Mouse (Mus musculus) hindbrain, postnatal 0 days (tissue): ENCODE data around the gene Ezh1. TPM values are rescaled to one million over a fixed set of nuclear protein-coding genes. Genes with fewer than 3 reads are reported as not detected.

Experiments used
- ATAC-seq: fragments of 200-750 bp; cut with Nextera tagmentation; 2 replicates; pipeline ENCODE4 v1.8.0; 2017; ENCODE audit warnings: mild to moderate bottlenecking, moderate TSS enrichment, moderate library complexity
- DNase-seq: peaks from one replicate; pipeline ENCODE4 v3.0.0-alpha.2; 2015; ENCODE audit warnings: low spot score
- H3K27ac ChIP-seq: fragments of 300-500 bp; sonication (generic); 2 replicates; pipeline ENCODE4 v1.5.1; 2014; ENCODE audit warnings: mild to moderate bottlenecking
- H3K27me3 ChIP-seq: fragments of 300-500 bp; sonication (generic); 2 replicates; pipeline ENCODE4 v1.6.1; 2014; ENCODE audit warnings: low read length, mixed read lengths; ENCODE audit not compliant: insufficient read depth
- H3K36me3 ChIP-seq: fragments of 300-500 bp; sonication (generic); 2 replicates; pipeline ENCODE4 v1.6.1; 2014; ENCODE audit warnings: low read length, mixed read lengths; ENCODE audit not compliant: insufficient read depth
- H3K4me1 ChIP-seq: fragments of 300-500 bp; sonication (generic); 2 replicates; pipeline ENCODE4 v1.6.1; 2014; ENCODE audit warnings: antibody characterized with exemption, low read length, mixed read lengths; ENCODE audit not compliant: insufficient read depth
- H3K4me2 ChIP-seq: fragments of 300-500 bp; sonication (generic); 2 replicates; pipeline ENCODE4 v1.6.1; 2014; ENCODE audit warnings: low read depth, mild to moderate bottlenecking, low read length, moderate library complexity, mixed read lengths
- H3K4me3 ChIP-seq: fragments of 300-500 bp; sonication (generic); 2 replicates; pipeline ENCODE4 v1.5.1; 2014; ENCODE audit warnings: low read length
- H3K9ac ChIP-seq: fragments of 300-500 bp; sonication (generic); replicated peaks from 2 replicates; pipeline ENCODE4 v1.6.1; 2014; ENCODE audit warnings: mild to moderate bottlenecking, low read length, moderate library complexity, mixed read lengths
- H3K9me3 ChIP-seq: fragments of 300-500 bp; sonication (generic); 2 replicates; pipeline ENCODE4 v1.6.1; 2016; ENCODE audit warnings: low read length, mixed read lengths
- CTCF ChIP-seq: IDR thresholded peaks from 2 replicates; pipeline ENCODE4 v1.5.1; 2016; ENCODE audit warnings: antibody characterized with exemption, control low read depth, low read depth
- WGBS: fragments of 180-500 bp; shearing (Covaris S2); extraction: QIAGEN DNeasy Blood & Tissue Kit; methylation state at CpG from one replicate; pipeline ENCODE4 v1.1.7; 2014; 5-methylcytosine and 5-hydroxymethylcytosine counted together
- polyA plus RNA-seq: library from polyadenylated mRNA; unstranded; fragments of >200 nt; fragmentation: Nextera tagmentation; extraction: Ambion mirVana; gene quantifications from 2 replicates; pipeline ENCODE4 v1.2.1, GENCODE M21; 2015
- total RNA-seq: library from RNA; depleted of rRNA; stranded (reverse); fragments of >200 nt; gene quantifications from 2 replicates; pipeline ENCODE4 v1.2.3, GENCODE M21; 2014

Gene Ezh1
- total and polyA plus RNA-seq, 2 experiments from 2014 or later: 22.2 to 26.7 TPM

GRCm38 (mm10) chr11:101180261-101180660 is 46.0 kb downstream of the Ezh1 start:
- DNase-seq: no peak
- TF ChIP-seq CTCF: no peak
- no peaks in the 10 kb centered on the region for H3K27me3 ChIP-seq
- H3K4me2 ChIP-seq: no peak overlapping the region
- H3K9ac ChIP-seq: no peak overlapping the region
- no peak overlapping the region for H3K4me3 ChIP-seq
- H3K27ac ChIP-seq: no peak overlapping the region
- 75% methylated on average over 17 of the region's 17 CpGs for WGBS
- no peak for ATAC-seq
- no peaks in the 10 kb centered on the region; the same call in 1 of the 2 replicates for H3K4me1 ChIP-seq
- H3K36me3 ChIP-seq: peaks cover 22% of the 10 kb centered on the region
- H3K9me3 ChIP-seq: no peaks in the 10 kb centered on the region

GRCm38 (mm10) chr11:101179306-101179705 is 47.0 kb downstream of the Ezh1 start:
- no peaks in the 10 kb centered on the region for H3K27me3 ChIP-seq
- TF ChIP-seq CTCF: no peak
- 77% methylated on average over 15 of the region's 15 CpGs for WGBS
- no peak overlapping the region for H3K4me3 ChIP-seq
- peaks cover 2% of the 10 kb centered on the region for H3K4me1 ChIP-seq
- no peak overlapping the region for H3K9ac ChIP-seq
- H3K27ac ChIP-seq: no peak overlapping the region
- peak overlapping the region; percentile 60; the same call in 1 of the 2 replicates for H3K4me2 ChIP-seq
- no peaks in the 10 kb centered on the region for H3K9me3 ChIP-seq
- no peak for ATAC-seq
- peaks cover 13% of the 10 kb centered on the region; the same call in 1 of the 2 replicates for H3K36me3 ChIP-seq
- no peak for DNase-seq

GRCm38 (mm10) chr11:101178061-101179058 is 47.9 kb downstream of the Ezh1 start:
- H3K9me3 ChIP-seq: no peaks in the 10 kb centered on the region
- no peak overlapping the region for H3K27ac ChIP-seq
- no peaks in the 10 kb centered on the region for H3K27me3 ChIP-seq
- 58% methylated on average over 36 of the region's 36 CpGs for WGBS
- no peak for ATAC-seq
- peak overlapping the region; percentile 60 for H3K4me2 ChIP-seq
- H3K9ac ChIP-seq: no peak overlapping the region
- TF ChIP-seq CTCF: no peak
- DNase-seq: no peak
- H3K4me1 ChIP-seq: peaks cover 12% of the 10 kb centered on the region
- peaks cover 3% of the 10 kb centered on the region; the same call in 1 of the 2 replicates for H3K36me3 ChIP-seq
- peak overlapping the region; percentile 50 for H3K4me3 ChIP-seq

- ATAC-seq (peak; percentile 33; the same call in 1 of the 2 replicates), DNase-seq (peak; percentile 88)
- Histone ChIP-seq H3K4me3 (peak overlapping the region; percentile 50), H3K4me1 (peaks cover 18% of the 10 kb centered on the region), H3K9me3 (no peaks in the 10 kb centered on the region), H3K9ac (peak overlapping the region; percentile 63), H3K4me2 (peak overlapping the region; percentile 60), H3K27ac (peak overlapping the region; percentile 85), H3K27me3 (no peaks in the 10 kb centered on the region), H3K36me3 (no peaks in the 10 kb centered on the region)
- TF ChIP-seq CTCF: peak; percentile 71
- 24% methylated on average over 22 of the region's 22 CpGs for WGBS
Observed at GRCm38 (mm10) chr11:101176933-101177773, 49.1 kb downstream of the Ezh1 start.

- no peaks in the 10 kb centered on the region for H3K27me3 ChIP-seq
- WGBS: under 1% methylated on average over 25 of the region's 25 CpGs
Observed at GRCm38 (mm10) chr11:101176117-101176691, 50.1 kb downstream of the Ezh1 start.

GRCm38 (mm10) chr11:101175636-101176116 is 50.6 kb downstream of the Ezh1 start:
- ATAC-seq (no peak), DNase-seq (peak; percentile 83)
- Histone ChIP-seq H3K27me3 (no peaks in the 10 kb centered on the region), H3K27ac (peak overlapping the region; percentile 85; the same call in 1 of the 2 replicates), H3K9ac (no peak overlapping the region; the same call in 1 of the 2 replicates), H3K4me1 (peaks cover 18% of the 10 kb centered on the region), H3K9me3 (no peaks in the 10 kb centered on the region), H3K4me2 (peak overlapping the region; percentile 60), H3K36me3 (no peaks in the 10 kb centered on the region), H3K4me3 (peak overlapping the region; percentile 50)
- no peak for TF ChIP-seq CTCF
- 9% methylated on average over 11 of the region's 11 CpGs for WGBS

More at GRCm38 (mm10) chr11:101176117-101176691, 50.1 kb downstream of the Ezh1 start:
- DNase-seq: peak; percentile 66
- peak overlapping the region; percentile 63 for H3K9ac ChIP-seq
- H3K27ac ChIP-seq: peak overlapping the region; percentile 85
- peak overlapping the region; percentile 60 for H3K4me2 ChIP-seq
- H3K36me3 ChIP-seq: no peaks in the 10 kb centered on the region
- peaks cover 18% of the 10 kb centered on the region for H3K4me1 ChIP-seq
- no peak for ATAC-seq
- H3K4me3 ChIP-seq: peak overlapping the region; percentile 50
- H3K9me3 ChIP-seq: no peaks in the 10 kb centered on the region
- peak; percentile 61 for TF ChIP-seq CTCF
